Mouse (Mus musculus): ENCODE data around the gene Runx3. TPM values are rescaled to one million over a fixed set of nuclear protein-coding genes. Genes with fewer than 3 reads are reported as not detected.

Gene Runx3
- 11.2 and 16.1 TPM in 2 replicates for total RNA-seq (2023)

DNA sequence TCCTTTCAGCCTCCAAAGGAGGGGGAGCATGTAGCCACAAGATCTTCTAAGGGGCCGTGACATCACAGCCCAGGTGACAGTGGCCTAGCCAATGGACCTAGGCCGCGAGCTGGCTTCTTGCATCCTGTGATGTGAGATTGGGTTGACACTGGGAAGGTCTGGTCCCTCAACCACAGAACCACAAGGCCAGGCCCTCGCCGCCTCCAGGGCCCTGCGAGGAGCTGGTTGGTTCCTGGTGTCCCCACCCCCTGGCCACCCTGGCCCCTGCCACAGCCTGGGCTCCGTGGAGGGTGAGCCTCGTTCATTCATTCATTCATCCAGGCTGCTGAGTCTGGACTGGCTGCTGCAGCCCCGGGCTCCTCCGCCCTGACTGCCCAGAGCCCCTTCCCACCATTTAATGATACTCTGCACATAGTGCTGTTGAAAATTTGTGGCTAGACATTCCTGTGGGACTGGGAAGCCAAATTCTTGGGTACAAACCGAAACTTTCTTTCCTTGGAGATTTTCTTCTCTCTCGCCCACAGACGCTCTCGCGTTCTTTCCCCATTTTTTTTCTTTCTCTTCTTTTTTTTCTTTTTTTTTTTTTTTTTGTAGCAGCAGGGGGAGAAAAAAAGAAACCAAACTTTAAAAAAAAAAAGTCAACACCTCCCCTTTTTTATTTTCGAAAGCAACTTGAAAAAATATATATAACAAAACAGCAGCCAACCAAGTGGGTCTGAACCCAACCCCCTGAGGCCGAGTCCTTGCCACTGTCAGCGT is at the start of gene Runx3:
Gene Runx3, plus strand, starts transcription at position 311 of the 759 bp plus-strand sequence.

Other genes with a start within 250 kb of the Runx3 start
- gene Tmem50a, start 205.6 kb upstream of the Runx3 start, total RNA-seq (2023), result 142 TPM in 2 replicates
- 557 and 712 TPM in 2 replicates for gene Rsrp1, start 197.1 kb upstream of the Runx3 start, total RNA-seq (2023)
- gene Syf2, start 189.8 kb upstream of the Runx3 start, total RNA-seq (2023), result 164 TPM in 2 replicates
- gene Clic4, start 152.2 kb downstream of the Runx3 start, total RNA-seq (2023), result 11.5 and 15.1 TPM in 2 replicates
- gene Srrm1, start 232.7 kb downstream of the Runx3 start, total RNA-seq (2023), result 206 and 254 TPM in 2 replicates

Data from neutrophil, adult 65 days (primary cell).